Mouse (Mus musculus): ENCODE results near the gene Zfp536.

GRCm38 (mm10) chr7:37593566-37593965, 179.9 kb downstream of the Zfp536 start:
- TF ChIP-seq POLR2A (IDR thresholded peaks at IDR 0.05; ENCODE audit: low read depth, low read length) (no peak), CTCF (IDR thresholded peaks at IDR 0.05; ENCODE audit: extremely low read depth, insufficient read depth, insufficient read length, insufficient replicate concordance) (no peak)
